Mouse (Mus musculus) forebrain, embryonic 14.5 days (tissue): ENCODE results near the gene Zfp593. TPM values are rescaled to one million over a fixed set of nuclear protein-coding genes. Genes with fewer than 3 reads are reported as not detected.

ENCODE experiments used
- ATAC-seq: fragments of 200-750 bp; cut with Nextera tagmentation; 2 replicates; pipeline ENCODE4 v1.8.0; 2017; ENCODE audit warnings: mild to moderate bottlenecking, moderate library complexity
- DNase-seq: peaks from one replicate; pipeline ENCODE4 v3.0.0-alpha.2; 2015; ENCODE audit warnings: low spot score
- H3K27ac ChIP-seq: fragments of 300-500 bp; sonication (generic); 2 replicates; pipeline ENCODE4 v1.5.1; 2014; ENCODE audit warnings: low read depth, mild to moderate bottlenecking, control low read depth, low read length, moderate library complexity
- H3K27me3 ChIP-seq: fragments of 300-500 bp; sonication (generic); replicated peaks from 2 replicates; pipeline ENCODE4 v1.6.1; 2014; ENCODE audit warnings: low read length, control low read depth, mixed read lengths; ENCODE audit not compliant: control insufficient read depth, insufficient read depth
- H3K36me3 ChIP-seq: fragments of 300-500 bp; sonication (generic); 2 replicates; pipeline ENCODE4 v1.6.1; 2014; ENCODE audit warnings: low read length, control low read depth; ENCODE audit not compliant: control insufficient read depth, insufficient read depth
- H3K4me1 ChIP-seq: fragments of 300-500 bp; sonication (generic); 2 replicates; pipeline ENCODE4 v1.6.1; 2014; ENCODE audit warnings: antibody characterized with exemption, low read length, control low read depth; ENCODE audit not compliant: control insufficient read depth, insufficient read depth
- H3K4me2 ChIP-seq: fragments of 300-500 bp; sonication (generic); 2 replicates; pipeline ENCODE4 v1.6.1; 2014; ENCODE audit warnings: mild to moderate bottlenecking, control low read depth, low read length
- H3K4me3 ChIP-seq: fragments of 300-500 bp; sonication (generic); 2 replicates; pipeline ENCODE4 v1.5.1; 2014; ENCODE audit warnings: low read depth, low read length, control low read depth
- H3K9ac ChIP-seq: fragments of 300-500 bp; sonication (generic); 2 replicates; pipeline ENCODE4 v1.6.1; 2014; ENCODE audit warnings: mild to moderate bottlenecking, low read length, control low read depth, moderate library complexity
- H3K9me3 ChIP-seq: fragments of 300-500 bp; sonication (generic); replicated peaks from 2 replicates; pipeline ENCODE4 v1.6.1; 2016; ENCODE audit warnings: low read length, control low read depth, mixed read lengths; ENCODE audit not compliant: control insufficient read depth
- WGBS: fragments of 180-500 bp; shearing (Covaris S2); extraction: QIAGEN DNeasy Blood & Tissue Kit; methylation state at CpG from one replicate; pipeline ENCODE4 v1.1.7; 2014; 5-methylcytosine and 5-hydroxymethylcytosine counted together
- polyA plus RNA-seq: library from polyadenylated mRNA; unstranded; fragments of >200 nt; fragmentation: Nextera tagmentation; extraction: Ambion mirVana; gene quantifications from 2 replicates; pipeline ENCODE4 v1.2.1, GENCODE M21; 2014

The Zfp593 gene
- polyA plus RNA-seq, 1 experiment from 2014 or later, result 14.4 TPM

- WGBS, result 89% methylated on average over 17 of the region's 17 CpGs
These were observed 1.7 kb downstream of the Zfp593 start, which contains the start of gene E130218I03Rik for GRCm38 (mm10) chr4:134243516-134244250. Gene E130218I03Rik, plus strand, starts transcription at chr4:134243662.

DNA sequence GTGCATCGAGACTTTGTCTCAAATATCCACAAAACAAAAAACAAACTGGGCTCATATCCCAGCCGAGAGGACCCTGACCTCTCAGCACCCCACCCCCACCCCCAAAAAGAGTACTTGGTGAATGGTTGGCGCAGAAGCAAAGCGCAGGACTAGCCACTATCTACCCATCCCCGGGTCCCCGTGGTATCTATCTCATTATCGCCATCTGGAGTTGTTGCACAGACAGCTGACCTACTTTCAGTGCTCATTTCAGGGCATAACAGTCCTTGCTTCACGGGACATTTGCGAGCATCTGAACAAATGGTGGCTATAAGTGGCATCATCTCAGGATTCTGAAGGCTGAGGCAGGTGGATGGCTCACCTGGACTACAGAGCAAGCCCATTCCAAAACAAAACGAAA is 6.7 kb downstream of the Zfp593 start:
- H3K9ac ChIP-seq, result no peak overlapping the region
- no peaks in the 10 kb centered on the region for H3K4me1 ChIP-seq
- 0 out of 2 replicates have a peak overlapping the region, but pooled peaks have one; percentile 8 for H3K4me2 ChIP-seq
- ATAC-seq (no peak), DNase-seq (no peak)
- H3K27me3 ChIP-seq, result peaks cover 15% of the 10 kb centered on the region
- no peak overlapping the region for H3K27ac ChIP-seq
- 11% methylated on average over 10 of the region's 10 CpGs for WGBS
- no peaks in the 10 kb centered on the region for H3K9me3 ChIP-seq
- H3K36me3 ChIP-seq, result no peaks in the 10 kb centered on the region
- no peak overlapping the region for H3K4me3 ChIP-seq

More at GRCm38 (mm10) chr4:134243516-134244250, 1.7 kb downstream of the Zfp593 start, which contains the start of gene E130218I03Rik:
- Histone ChIP-seq H3K27me3 (peaks cover 10% of the 10 kb centered on the region), H3K9me3 (no peaks in the 10 kb centered on the region), H3K4me2 (peak within 1 kb of the TSS; percentile 95), H3K27ac (no peak within 1 kb of the TSS), H3K36me3 (no peaks in the 10 kb centered on the region), H3K4me3 (peak within 1 kb of the TSS; percentile 82; the same call in 1 of the 2 replicates), H3K4me1 (peaks cover 12% of the 10 kb centered on the region), H3K9ac (peak within 1 kb of the TSS; percentile 84; the same call in 1 of the 2 replicates)
- ATAC-seq, result no peak
- DNase-seq, result no peak

DNA sequence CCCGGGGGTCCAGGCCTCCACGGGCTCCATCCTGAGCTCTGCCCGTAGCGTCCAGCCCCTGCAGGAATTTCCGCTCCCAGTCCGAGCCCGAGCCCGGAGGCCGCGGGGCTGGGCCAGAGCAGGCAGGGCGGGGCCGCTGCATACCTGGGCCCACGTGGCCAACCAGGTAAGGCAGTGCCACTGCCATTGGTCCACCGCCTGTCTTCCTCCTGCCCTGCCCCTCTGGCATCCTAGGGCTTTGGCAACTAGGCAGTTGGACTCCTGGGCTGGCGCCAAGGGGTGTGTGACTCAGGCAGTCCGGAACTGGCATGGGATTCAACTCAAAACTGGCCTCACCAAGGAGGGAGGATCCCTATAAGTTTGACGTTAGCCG is 7.1 kb downstream of the Zfp593 start, which contains the start of gene Cnksr1:
Cnksr1 (minus strand) TSS at position 121 of the 373 bp plus-strand sequence.
- peaks cover 15% of the 10 kb centered on the region for H3K27me3 ChIP-seq
- ATAC-seq (no peak), DNase-seq (peak; percentile 25)
- H3K4me3 ChIP-seq, result no peak within 1 kb of the TSS
- H3K9me3 ChIP-seq, result no peaks in the 10 kb centered on the region
- H3K4me1 ChIP-seq, result no peaks in the 10 kb centered on the region
- H3K4me2 ChIP-seq, result 0 out of 2 replicates have a peak within 1 kb of the TSS, but pooled peaks have one; percentile 8
- H3K36me3 ChIP-seq, result no peaks in the 10 kb centered on the region
- H3K9ac ChIP-seq, result no peak within 1 kb of the TSS
- H3K27ac ChIP-seq, result no peak within 1 kb of the TSS
- WGBS, result under 1% methylated on average over 18 of the region's 18 CpGs

DNA sequence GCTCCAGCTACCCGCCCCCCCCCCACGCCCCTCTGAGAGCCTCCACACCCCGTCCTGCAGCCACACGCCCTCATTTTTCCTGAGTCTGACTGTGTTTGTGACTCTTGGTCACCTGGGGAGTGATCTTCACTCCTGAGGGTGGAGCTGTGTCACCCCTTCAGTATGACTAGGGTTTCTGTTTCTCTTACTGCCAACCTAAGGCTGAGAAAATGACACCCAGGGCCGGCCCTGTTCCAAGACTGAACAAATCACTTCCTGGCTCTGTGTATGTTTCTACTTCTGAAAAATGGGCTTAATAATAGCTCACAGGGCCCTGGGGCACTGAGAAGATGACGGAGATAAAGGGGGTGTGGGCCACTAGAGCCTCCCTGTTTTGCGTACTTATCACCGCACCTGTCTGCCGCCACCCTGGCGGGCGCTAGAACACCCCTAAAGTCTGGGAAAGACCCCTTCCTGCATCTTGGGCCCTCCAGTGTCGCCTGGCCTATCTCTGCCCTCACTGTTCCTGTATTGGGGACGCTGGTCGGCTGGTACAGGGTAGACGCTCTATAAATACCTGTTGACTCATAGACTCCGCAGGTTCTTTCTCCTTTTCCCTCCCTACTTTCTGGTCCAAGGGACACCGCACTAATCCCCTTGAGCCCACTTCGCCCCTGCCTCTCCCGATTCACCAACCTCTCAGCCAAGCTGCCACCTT is 7.7 kb downstream of the Zfp593 start:
- H3K27ac ChIP-seq, result no peak overlapping the region
- H3K36me3 ChIP-seq, result no peaks in the 10 kb centered on the region
- 0 out of 2 replicates have a peak overlapping the region, but pooled peaks have one; percentile 8 for H3K4me2 ChIP-seq
- H3K9me3 ChIP-seq, result no peaks in the 10 kb centered on the region
- no peak overlapping the region for H3K4me3 ChIP-seq
- H3K4me1 ChIP-seq, result no peaks in the 10 kb centered on the region
- peaks cover 15% of the 10 kb centered on the region for H3K27me3 ChIP-seq
- DNase-seq (no peak), ATAC-seq (no peak)
- no peak overlapping the region for H3K9ac ChIP-seq
- WGBS, result 24% methylated on average over 19 of the region's 19 CpGs

- DNase-seq, result no peak
- Histone ChIP-seq H3K4me2 (no peak overlapping the region), H3K27me3 (peaks cover 15% of the 10 kb centered on the region), H3K4me1 (no peaks in the 10 kb centered on the region), H3K36me3 (no peaks in the 10 kb centered on the region), H3K4me3 (no peak overlapping the region), H3K9ac (no peak overlapping the region), H3K9me3 (no peaks in the 10 kb centered on the region), H3K27ac (no peak overlapping the region)
- ATAC-seq, result no peak
- WGBS, result 80% methylated on average over 5 of the region's 5 CpGs
These were observed 10.5 kb downstream of the Zfp593 start for GRCm38 (mm10) chr4:134234876-134235275.

DNA sequence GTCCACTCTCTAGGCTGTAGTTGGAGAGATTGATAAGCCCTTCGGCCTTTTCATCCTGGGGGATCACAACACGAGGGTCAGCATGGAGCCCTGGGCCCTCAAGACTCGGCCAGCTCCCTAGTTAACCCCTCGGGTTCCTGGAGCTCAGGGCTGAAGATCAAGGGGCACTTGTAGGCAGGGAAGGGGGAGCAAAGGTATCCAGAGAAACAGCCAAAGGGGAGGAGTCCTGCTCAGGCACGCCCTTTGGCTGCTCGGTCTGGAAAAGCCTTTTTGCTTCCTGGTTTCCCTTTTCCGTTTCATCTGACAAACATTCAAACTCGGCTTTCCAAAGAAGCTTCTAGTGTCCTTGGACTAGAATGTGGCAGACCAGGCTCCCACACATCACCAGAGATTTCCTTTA is 15.0 kb downstream of the Zfp593 start:
- no peak for ATAC-seq
- 43% methylated on average over 8 of the region's 8 CpGs for WGBS
- DNase-seq, result no peak

GRCm38 (mm10) chr4:134227194-134227593 is 18.2 kb downstream of the Zfp593 start, which contains the start of gene Catsper4:
Gene Catsper4, minus strand, starts transcription at chr4:134227383.
- Histone ChIP-seq H3K9ac (no peak within 1 kb of the TSS), H3K27me3 (no peaks in the 10 kb centered on the region), H3K4me1 (no peaks in the 10 kb centered on the region), H3K4me2 (no peak within 1 kb of the TSS), H3K9me3 (no peaks in the 10 kb centered on the region), H3K36me3 (no peaks in the 10 kb centered on the region), H3K4me3 (no peak within 1 kb of the TSS), H3K27ac (no peak within 1 kb of the TSS)
- DNase-seq, result peak; percentile 6
- WGBS, result 79% methylated on average over 8 of the region's 8 CpGs
- no peak for ATAC-seq

More for the DNA sequence above, 15.0 kb downstream of the Zfp593 start:
- Histone ChIP-seq H3K4me1 (no peaks in the 10 kb centered on the region), H3K27ac (no peak overlapping the region), H3K9ac (no peak overlapping the region), H3K36me3 (no peaks in the 10 kb centered on the region), H3K4me3 (no peak overlapping the region), H3K9me3 (no peaks in the 10 kb centered on the region), H3K4me2 (no peak overlapping the region), H3K27me3 (no peaks in the 10 kb centered on the region)

DNA sequence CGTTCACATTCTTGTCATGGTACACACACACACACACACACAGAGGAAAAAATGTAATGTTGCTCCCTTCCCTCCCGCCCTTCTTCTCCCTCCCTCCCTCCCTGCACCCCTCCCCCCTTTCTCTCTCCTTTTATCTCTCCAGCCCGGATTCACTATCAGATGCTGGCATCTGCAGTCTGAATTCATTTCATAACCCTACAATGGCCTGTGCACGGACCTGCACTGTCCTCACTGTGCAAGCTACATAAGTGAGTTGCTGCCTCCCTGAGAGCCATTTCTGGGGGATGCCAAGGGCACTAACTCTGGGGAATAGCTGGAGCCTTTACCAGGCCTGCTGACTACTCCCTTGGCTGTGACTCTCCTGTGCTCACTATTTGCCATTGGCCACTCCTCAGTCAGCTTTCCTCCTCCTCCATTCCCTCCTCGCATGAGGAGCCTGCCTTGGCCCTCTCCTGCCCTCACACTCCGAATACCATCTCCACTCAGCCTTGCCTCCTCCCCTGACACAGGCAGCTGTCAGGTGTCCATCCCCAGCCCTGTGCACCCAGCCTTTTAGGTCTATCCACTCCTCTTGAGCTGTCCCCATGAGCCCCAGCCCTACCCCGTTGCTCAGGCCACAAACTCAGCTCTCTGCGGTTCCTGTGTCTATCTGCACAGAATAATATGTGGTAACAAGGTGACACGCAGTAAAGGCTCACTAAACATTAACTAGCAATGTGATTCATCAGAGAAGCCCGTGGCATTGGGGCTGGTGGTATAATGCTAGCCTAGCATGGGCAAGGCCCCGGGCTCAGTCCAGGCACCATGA is 22.4 kb downstream of the Zfp593 start:
- Histone ChIP-seq H3K9me3 (no peaks in the 10 kb centered on the region), H3K27ac (no peak overlapping the region), H3K9ac (no peak overlapping the region), H3K27me3 (no peaks in the 10 kb centered on the region), H3K4me1 (no peaks in the 10 kb centered on the region), H3K36me3 (no peaks in the 10 kb centered on the region), H3K4me2 (no peak overlapping the region), H3K4me3 (no peak overlapping the region)
- 67% methylated on average over 11 of the region's 11 CpGs for WGBS
- no peak for DNase-seq
- ATAC-seq, result no peak
